Mouse (Mus musculus) heart, postnatal 0 days (tissue): Measurements from ENCODE around the gene Cyp2j6.

Source experiments
- CTCF ChIP-seq: IDR thresholded peaks from 2 replicates; pipeline ENCODE4 v1.5.1; 2016; ENCODE audit warnings: antibody characterized with exemption, control low read depth, low read depth
- EP300 ChIP-seq: IDR thresholded peaks from 2 replicates; pipeline ENCODE4 v1.6.1; 2016; ENCODE audit warnings: antibody characterized with exemption, low read depth

DNA sequence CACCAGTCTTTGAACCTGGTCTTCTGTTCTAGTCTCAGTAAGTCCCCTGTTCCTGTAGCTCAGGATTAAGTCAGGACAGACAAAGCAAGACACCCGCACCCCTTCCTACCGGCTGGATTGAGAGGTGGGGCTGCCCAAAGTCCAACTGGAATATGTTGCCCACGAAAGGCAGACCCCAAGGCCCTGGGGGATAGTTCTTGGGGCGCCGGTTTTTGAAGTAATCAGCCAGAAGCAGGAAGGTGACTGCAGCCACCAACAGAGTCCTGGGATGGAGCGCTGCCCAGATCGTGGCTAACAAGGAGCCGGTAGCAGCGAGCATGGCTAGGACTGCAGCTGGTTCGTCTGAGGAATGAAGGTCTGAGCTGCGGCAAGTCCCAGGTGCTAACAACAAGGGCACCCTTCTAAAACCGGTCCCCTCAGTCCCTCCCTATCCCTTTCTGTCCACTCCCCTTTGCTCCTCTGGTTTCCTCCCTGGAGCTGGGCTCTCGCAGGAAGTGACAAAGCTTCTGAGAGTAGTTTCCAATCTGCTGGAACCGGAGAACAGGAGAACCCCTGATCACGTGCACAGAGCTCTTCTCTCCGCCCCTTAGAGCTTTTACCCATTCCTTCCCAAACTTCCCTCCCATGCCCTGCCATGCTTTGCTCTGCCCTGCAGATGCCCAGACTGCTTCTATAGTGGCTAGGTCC lies at the start of gene Cyp2j6:
- TF ChIP-seq CTCF, result no peak
- TF ChIP-seq EP300, result no peak
